Mouse (Mus musculus): ENCODE data around the gene Btbd35f14.
"Not testable (repeated sequence)": the region's sequence is repeated elsewhere in the genome, so short reads cannot be mapped to it uniquely, and the experiment has no call there.

Btbd35f14 gene

GRCm38 (mm10) chrX:33702249-33702648 is at the start of gene Btbd35f14:
Btbd35f14 (minus strand) TSS chrX:33702349.
- DNase-seq = not testable (repeated sequence)

- DNase-seq = not testable (repeated sequence)
These were observed 45.3 kb downstream of the Btbd35f14 start, which contains the start of gene Btbd35f13 for GRCm38 (mm10) chrX:33656872-33657271. Btbd35f13 (plus strand) TSS chrX:33657172.

Measured in cerebellum, postnatal 36 days (tissue).